Mouse (Mus musculus) 416B (cell line): ENCODE data around the gene Bcl6.
A peak's percentile ranks its signal among the peaks of the same experiment; 100 is the strongest.

Experiments used
- DNase-seq: peaks from one replicate; pipeline ENCODE4 v3.0.0; 2011; ENCODE audit warnings: low read depth

The Bcl6 gene

GRCm38 (mm10) chr16:23988466-23989208 is at the start of gene Bcl6, which contains the start of gene Gm37419:
TSS of gene Bcl6 (minus strand) at chr16:23988852.
TSS of gene Gm37419 (plus strand) at chr16:23988482.
- DNase-seq = peak; percentile 92

- DNase-seq = no peak
Measured at GRCm38 (mm10) chr16:24036398-24036797, 47.7 kb upstream of the Bcl6 start.

- no peak for DNase-seq
Measured at GRCm38 (mm10) chr16:24035767-24036166, 47.1 kb upstream of the Bcl6 start.

- DNase-seq = no peak
Measured at GRCm38 (mm10) chr16:24034450-24034849, 45.8 kb upstream of the Bcl6 start.

- DNase-seq = no peak
Measured at GRCm38 (mm10) chr16:24033259-24033658, 44.6 kb upstream of the Bcl6 start.

GRCm38 (mm10) chr16:24029965-24030672 is 41.5 kb upstream of the Bcl6 start:
- DNase-seq = no peak

- DNase-seq = no peak
Measured at GRCm38 (mm10) chr16:24025442-24025841, 36.8 kb upstream of the Bcl6 start.

- DNase-seq = no peak
Measured at GRCm38 (mm10) chr16:24022605-24023004, 34.0 kb upstream of the Bcl6 start.

- no peak for DNase-seq
Measured at GRCm38 (mm10) chr16:24021722-24022121, 33.1 kb upstream of the Bcl6 start.

- no peak for DNase-seq
Measured at GRCm38 (mm10) chr16:24016742-24017141, 28.1 kb upstream of the Bcl6 start.

- DNase-seq = peak; percentile 65
Measured at GRCm38 (mm10) chr16:24016273-24016672, 27.6 kb upstream of the Bcl6 start.

- no peak for DNase-seq
Measured at GRCm38 (mm10) chr16:24014378-24014777, 25.7 kb upstream of the Bcl6 start.

GRCm38 (mm10) chr16:24012066-24012465 is 23.4 kb upstream of the Bcl6 start:
- no peak for DNase-seq

GRCm38 (mm10) chr16:24011306-24011705 is 22.7 kb upstream of the Bcl6 start:
- no peak for DNase-seq

- no peak for DNase-seq
Measured at GRCm38 (mm10) chr16:24009891-24010290, 21.2 kb upstream of the Bcl6 start.

GRCm38 (mm10) chr16:24005928-24006327 is 17.3 kb upstream of the Bcl6 start:
- no peak for DNase-seq

GRCm38 (mm10) chr16:23997912-23998311 is 9.3 kb upstream of the Bcl6 start:
- no peak for DNase-seq

GRCm38 (mm10) chr16:23997228-23997627 is 8.6 kb upstream of the Bcl6 start:
- DNase-seq = no peak

GRCm38 (mm10) chr16:23996342-23996741 is 7.7 kb upstream of the Bcl6 start:
- DNase-seq = no peak

- no peak for DNase-seq
Measured at GRCm38 (mm10) chr16:23993351-23994321, 5.0 kb upstream of the Bcl6 start.

- DNase-seq = no peak
Measured at GRCm38 (mm10) chr16:23991846-23992580, 3.4 kb upstream of the Bcl6 start.

GRCm38 (mm10) chr16:23991170-23991569 is 2.5 kb upstream of the Bcl6 start:
- peak; percentile 80 for DNase-seq
